Mouse (Mus musculus) right cerebral cortex, adult 2 months (tissue): ENCODE results near the gene Olfr1253.

Source experiments
- DNase-seq, 2 experiments: peaks; one replicate each; pipeline ENCODE4 v3.0.0; 2021 to 2022; ENCODE audit warnings: low spot score in 2 of 2

The Olfr1253 gene

DNA sequence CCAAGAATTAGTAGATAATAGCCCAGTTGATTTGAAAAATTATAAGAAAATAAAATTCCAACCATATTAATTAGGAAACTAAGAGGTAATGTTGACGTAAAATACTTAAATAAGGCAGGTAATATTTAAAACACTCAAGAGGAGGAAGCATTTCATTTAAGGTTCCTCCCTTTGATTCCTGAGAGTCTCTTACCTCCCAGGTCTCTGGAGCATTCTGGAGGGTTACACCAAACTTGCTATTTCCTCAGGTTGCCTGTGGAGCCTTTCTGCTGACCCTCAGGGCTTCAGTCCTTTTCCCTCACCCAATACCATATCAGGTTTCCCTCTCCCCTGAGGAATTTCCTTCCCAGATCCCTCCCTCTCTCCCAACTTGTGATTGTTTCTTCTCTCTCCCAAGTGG is at the start of gene Olfr1253:
TSS of gene Olfr1253 (minus strand) at position 101 of the 400 bp plus-strand sequence.
- DNase-seq, result no peak

DNA sequence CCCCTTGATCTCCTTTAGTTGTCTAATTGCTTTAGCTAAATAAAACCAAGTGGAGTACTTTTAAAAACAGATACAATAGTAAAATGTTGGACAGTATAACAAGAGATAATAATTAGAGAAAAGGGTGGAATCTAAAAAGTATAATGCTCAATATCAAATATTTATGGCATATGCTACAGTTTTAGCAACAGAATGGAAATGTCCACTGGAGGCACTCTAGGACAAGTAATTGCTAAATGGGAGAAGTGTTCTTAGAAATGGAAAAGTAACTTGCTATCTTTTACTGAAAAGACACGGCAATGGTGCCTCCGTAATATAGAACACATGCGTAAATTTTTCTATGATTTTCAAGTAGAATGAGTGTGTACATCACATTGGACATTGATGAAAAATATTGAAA is 42.7 kb upstream of the Olfr1253 start:
- DNase-seq, result peak in 1 of 2 experiments; percentile 13

DNA sequence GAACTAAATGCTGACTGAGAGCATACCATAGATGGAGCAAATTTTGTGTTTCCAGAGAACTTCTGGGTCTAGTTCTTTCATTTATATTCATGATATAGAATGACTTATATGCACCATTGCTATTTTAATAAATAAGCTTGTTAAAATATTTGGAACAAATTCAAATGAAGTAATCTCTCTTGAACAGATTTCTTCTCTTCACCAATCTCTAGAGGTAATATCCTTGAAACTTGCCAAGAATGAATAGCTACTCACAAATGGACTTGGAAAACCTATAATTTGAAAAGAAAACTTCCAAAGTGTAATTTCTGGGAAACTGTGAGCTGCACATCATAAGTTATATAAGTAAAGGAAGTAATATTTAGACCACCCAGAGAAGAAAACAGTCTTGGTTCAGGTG is 36.6 kb upstream of the Olfr1253 start, which contains the start of gene Olfr1254:
TSS of gene Olfr1254 (minus strand) at position 101 of the 400 bp plus-strand sequence.
- no peak for DNase-seq

DNA sequence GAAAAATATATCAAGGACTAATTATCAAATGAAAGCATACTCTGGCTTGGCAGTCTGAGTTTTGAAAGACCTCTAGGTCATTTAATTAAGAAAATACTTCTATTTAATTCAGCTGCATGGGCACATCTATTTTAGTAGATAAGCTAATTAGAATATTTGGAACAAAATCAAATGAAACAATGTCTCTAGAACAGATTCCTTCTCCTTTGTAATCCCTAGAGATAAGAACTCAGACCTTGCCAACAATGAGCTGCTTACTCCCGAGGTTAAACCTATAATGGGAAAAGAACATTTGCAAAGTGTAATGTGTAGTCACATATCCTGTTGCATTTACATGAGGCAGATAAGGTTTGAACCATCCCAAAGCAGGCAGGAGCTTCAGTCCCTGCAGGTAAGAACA is 32.0 kb downstream of the Olfr1253 start, which contains the start of gene Olfr1252:
TSS of gene Olfr1252 (minus strand) at position 101 of the 400 bp plus-strand sequence.
- DNase-seq, result no peak
